Comparison of ENCODE assay signal across 12 mouse cellular contexts in the genomic region with DNA sequence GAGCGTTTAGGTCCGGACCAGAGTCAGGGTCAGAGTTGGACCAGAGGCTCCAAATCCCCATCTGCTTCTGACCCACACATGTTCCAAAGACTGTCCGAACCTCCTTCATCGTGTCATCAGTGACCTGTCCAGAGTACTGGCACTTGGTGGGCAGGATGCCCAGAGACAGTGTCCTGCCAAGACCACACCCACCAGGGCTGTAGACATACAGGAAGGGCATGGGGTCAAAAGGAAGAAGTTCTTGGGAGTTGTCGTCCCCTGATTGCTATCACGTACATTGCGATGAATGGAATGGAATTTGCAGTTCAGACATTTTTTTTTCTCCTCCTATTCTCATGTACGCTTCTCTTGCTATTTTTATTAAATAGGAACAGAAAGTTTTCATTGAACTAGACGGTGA. TPM values are rescaled to one million over a fixed set of nuclear protein-coding genes. Genes with fewer than 3 reads are reported as not detected.
DNase-seq lines count a peak whose midpoint lies in the region; ATAC-seq lines count a peak whose summit lies in the region.
"Had no signal": no experiment of that assay in that cellular context is flagged by ENCODE, and none has a peak within 500 bp of the region (broad histone marks: within the 10 kb centered on the region; RNA-seq: fewer than 3 reads in every experiment).

No protein-coding gene starts in this region.

- peak; percentile 79 for DNase-seq in kidney, adult 11 months
- peak; percentile 37 to 38 for DNase-seq in gastrocnemius, postnatal 36 days
- peak; percentile 85 for DNase-seq in kidney, postnatal 14 days
- no peak for DNase-seq in forebrain, embryonic 11.5 days (ENCODE audit: low spot score)
- no peak for DNase-seq in spleen, postnatal 14 days (ENCODE audit: low spot score in 2 of 2)
- DNase-seq: embryo, embryonic 11 days; liver had no signal

- no peaks in the 10 kb centered on the region for H3K9me3 ChIP-seq in kidney, embryonic 14.5 days (ENCODE audit: control insufficient read depth, low read length)
- H3K9me3 ChIP-seq in neural tube, embryonic 15.5 days (replicated peaks): no peaks in the 10 kb centered on the region
- H3K9me3 ChIP-seq in forebrain, embryonic 11.5 days (ENCODE audit: control insufficient read depth, low read length): no peaks in the 10 kb centered on the region
- H3K9me3 ChIP-seq: stomach, embryonic 15.5 days had no signal

- 78% methylated on average over 9 of the region's 9 CpGs for WGBS in kidney, embryonic 14.5 days
- 84% methylated on average over 9 of the region's 9 CpGs for WGBS in neural tube, embryonic 15.5 days
- WGBS in forebrain, embryonic 11.5 days: 89% methylated on average over 9 of the region's 9 CpGs

- intact Hi-C loops in gastrocnemius, postnatal 36 days (cut with DNase I): no loop called here

- no peaks in the 10 kb centered on the region for H3K27me3 ChIP-seq in kidney, embryonic 14.5 days (ENCODE audit: control insufficient read depth, insufficient read depth, low read length)
- no peaks in the 10 kb centered on the region for H3K27me3 ChIP-seq in neural tube, embryonic 15.5 days (replicated peaks)
- H3K27me3 ChIP-seq in forebrain, embryonic 11.5 days (ENCODE audit: control insufficient read depth, insufficient read depth, low read length): no peaks in the 10 kb centered on the region
- H3K27me3 ChIP-seq: stomach, embryonic 15.5 days had no signal

- H3K36me3 ChIP-seq in kidney, embryonic 14.5 days (ENCODE audit: control insufficient read depth, insufficient read depth, low read length): no peaks in the 10 kb centered on the region
- no peaks in the 10 kb centered on the region for H3K36me3 ChIP-seq in neural tube, embryonic 15.5 days
- H3K36me3 ChIP-seq in forebrain, embryonic 11.5 days (ENCODE audit: control insufficient read depth, insufficient read depth, low read length): no peaks in the 10 kb centered on the region
- H3K36me3 ChIP-seq: stomach, embryonic 15.5 days had no signal

- no peak overlapping the region for H3K27ac ChIP-seq in kidney, embryonic 14.5 days (ENCODE audit: low read depth, low read length)
- no peak overlapping the region for H3K27ac ChIP-seq in neural tube, embryonic 15.5 days (replicated peaks)
- H3K27ac ChIP-seq in forebrain, embryonic 11.5 days (ENCODE audit: low read depth, low read length): no peak overlapping the region
- H3K27ac ChIP-seq: stomach, embryonic 15.5 days had no signal

- H3K9ac ChIP-seq in kidney, embryonic 14.5 days (ENCODE audit: low read depth, low read length): no peak overlapping the region
- no peak overlapping the region for H3K9ac ChIP-seq in neural tube, embryonic 15.5 days (replicated peaks)
- H3K9ac ChIP-seq in forebrain, embryonic 11.5 days (ENCODE audit: low read length): no peak overlapping the region
- H3K9ac ChIP-seq: stomach, embryonic 15.5 days had no signal

- no peak overlapping the region for H3K4me2 ChIP-seq in kidney, embryonic 14.5 days (replicated peaks; ENCODE audit: low read depth, low read length)
- H3K4me2 ChIP-seq in neural tube, embryonic 15.5 days: no peak overlapping the region
- H3K4me2 ChIP-seq in forebrain, embryonic 11.5 days (ENCODE audit: low read depth, low read length, severe bottlenecking): no peak overlapping the region
- H3K4me2 ChIP-seq: stomach, embryonic 15.5 days had no signal

- no peaks in the 10 kb centered on the region for H3K4me1 ChIP-seq in kidney, embryonic 14.5 days (ENCODE audit: control insufficient read depth, insufficient read depth, low read length)
- no peaks in the 10 kb centered on the region for H3K4me1 ChIP-seq in neural tube, embryonic 15.5 days
- no peaks in the 10 kb centered on the region for H3K4me1 ChIP-seq in forebrain, embryonic 11.5 days (replicated peaks; ENCODE audit: control insufficient read depth, insufficient read depth, low read length)
- H3K4me1 ChIP-seq: stomach, embryonic 15.5 days had no signal

- no peak for ATAC-seq in kidney, embryonic 14.5 days (ENCODE audit: low FRiP score, low TSS enrichment)
- ATAC-seq in megakaryocyte, adult 5-6 weeks (ENCODE audit: poor library complexity, severe bottlenecking): peak; percentile 80
- no peak for ATAC-seq in neural tube, embryonic 15.5 days (ENCODE audit: low FRiP score)
- ATAC-seq in forebrain, embryonic 11.5 days (replicated peaks; ENCODE audit: low FRiP score): no peak
- ATAC-seq: midbrain, embryonic 16.5 days had no signal

- no peak overlapping the region for H3K4me3 ChIP-seq in kidney, embryonic 14.5 days (ENCODE audit: low read length)
- H3K4me3 ChIP-seq in neural tube, embryonic 15.5 days (replicated peaks): no peak overlapping the region
- H3K4me3 ChIP-seq in forebrain, embryonic 11.5 days (ENCODE audit: low read depth, low read length): no peak overlapping the region
- H3K4me3 ChIP-seq: stomach, embryonic 15.5 days had no signal

RNA-seq across cellular contexts. Expression of a gene that starts 2.9 kb away (rescaled TPM):
- 5.7 and 9.2 TPM in 2 replicates for polyA plus RNA-seq in kidney, embryonic 14.5 days (2014; fragmentation: Nextera tagmentation; extraction: Ambion mirVana)
- 10 to 100 TPM; 12.2 to 14.1 TPM for total RNA-seq in gastrocnemius, postnatal 36 days (2021)
- total RNA-seq in megakaryocyte, adult 5-6 weeks (2015): 646 and 668 TPM in 2 replicates
- total RNA-seq in megakaryocyte, adult 5-6 weeks (2017): 492 and 500 TPM in 2 replicates
- 10.1 and 27.5 TPM in 2 replicates for polyA plus RNA-seq in neural tube, embryonic 15.5 days (2015; fragmentation: Nextera tagmentation; extraction: Ambion mirVana)
- 3.3 and 5.4 TPM in 2 replicates for polyA plus RNA-seq in forebrain, embryonic 11.5 days (2014; fragmentation: Nextera tagmentation; extraction: Ambion mirVana)

RNA-seq across cellular contexts. Expression of a gene that starts 43.6 kb away (rescaled TPM):
- 59.9 and 83.4 TPM in 2 replicates for polyA plus RNA-seq in kidney, embryonic 14.5 days (2014; fragmentation: Nextera tagmentation; extraction: Ambion mirVana)
- 10 to 100 TPM; 24.3 to 29.0 TPM for total RNA-seq in gastrocnemius, postnatal 36 days (2021)
- 101 and 124 TPM in 2 replicates for total RNA-seq in megakaryocyte, adult 5-6 weeks (2015)
- total RNA-seq in megakaryocyte, adult 5-6 weeks (2017): 124 and 146 TPM in 2 replicates
- 56.4 and 62.4 TPM in 2 replicates for polyA plus RNA-seq in neural tube, embryonic 15.5 days (2015; fragmentation: Nextera tagmentation; extraction: Ambion mirVana)
- polyA plus RNA-seq in forebrain, embryonic 11.5 days (2014; fragmentation: Nextera tagmentation; extraction: Ambion mirVana): 94.8 and 110 TPM in 2 replicates

RNA-seq across cellular contexts. Expression of a gene that starts 48.1 kb away (rescaled TPM):
- polyA plus RNA-seq in kidney, embryonic 14.5 days (2014; fragmentation: Nextera tagmentation; extraction: Ambion mirVana): 32.4 and 41.5 TPM in 2 replicates
- total RNA-seq in gastrocnemius, postnatal 36 days (2021): 10 to 100 TPM; 23.6 to 24.0 TPM
- total RNA-seq in megakaryocyte, adult 5-6 weeks (2015): 23.3 and 23.6 TPM in 2 replicates
- 18.1 and 19.9 TPM in 2 replicates for total RNA-seq in megakaryocyte, adult 5-6 weeks (2017)
- polyA plus RNA-seq in neural tube, embryonic 15.5 days (2015; fragmentation: Nextera tagmentation; extraction: Ambion mirVana): 68.7 and 75.5 TPM in 2 replicates
- polyA plus RNA-seq in forebrain, embryonic 11.5 days (2014; fragmentation: Nextera tagmentation; extraction: Ambion mirVana): 50.5 and 57.9 TPM in 2 replicates

Comparison
In these comparisons a context has a peak if more than half of its experiments do, and no peak if none do; other contexts are left out.
1. DNase-seq: peak in kidney, adult 11 months (single experiment), gastrocnemius, postnatal 36 days (2 of 2) and kidney, postnatal 14 days (single experiment); none in forebrain, embryonic 11.5 days (single experiment) and spleen, postnatal 14 days (0 of 2).